Mouse (Mus musculus) cortical plate, adult 2 months (tissue): ENCODE results near the gene Orm2.

Experiments
- CTCF ChIP-seq: fragments of 200-500 bp; IDR thresholded peaks from 2 replicates; pipeline ENCODE4 v1.5.1; 2011; ENCODE audit warnings: mild to moderate bottlenecking, control low read depth, low read length; ENCODE audit not compliant: insufficient read depth; ENCODE audit errors: extremely low read depth
- POLR2A ChIP-seq: fragments of 200-500 bp; IDR thresholded peaks from 2 replicates; pipeline ENCODE4 v1.6.1; 2011; ENCODE audit warnings: mild to moderate bottlenecking, low read length, control low read depth; ENCODE audit not compliant: insufficient read depth; ENCODE audit errors: extremely low read depth

DNA sequence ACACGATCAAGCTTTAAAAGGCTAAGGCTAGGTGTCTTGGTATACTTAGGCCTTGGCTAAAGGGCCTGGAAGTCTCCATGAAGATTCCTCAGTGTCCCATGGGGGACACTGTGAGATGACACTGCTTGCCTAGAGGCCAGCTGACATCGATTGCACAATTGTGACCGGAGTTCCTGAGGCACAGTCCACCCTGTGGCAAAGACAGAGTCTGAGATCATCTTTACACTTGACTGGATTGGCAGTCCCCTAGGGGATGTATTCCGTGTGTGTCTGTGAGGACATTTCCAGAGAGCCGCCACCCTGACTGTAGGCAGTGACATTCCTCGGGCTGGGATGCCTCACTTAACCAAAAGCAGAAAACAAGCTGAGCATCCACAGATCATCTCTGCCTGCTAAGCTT lies 2.4 kb upstream of the Orm2 start:
- TF ChIP-seq CTCF = no peak
- TF ChIP-seq POLR2A = no peak
